Mouse (Mus musculus) hindbrain, embryonic 15.5 days (tissue): ENCODE measurements at regions not wholly inside any gene's neighbourhood (a gene's known extent, or its start where the extent isn't known, plus 50 kb on each side); places are given as distances from the start of the nearest gene placed in this dataset.

Source experiments
- ATAC-seq: fragments of 200-750 bp; cut with Nextera tagmentation; 2 replicates; pipeline ENCODE4 v1.8.0; 2017; ENCODE audit warnings: low read depth, moderate number of reproducible peaks, moderate TSS enrichment; ENCODE audit not compliant: low FRiP score
- H3K27ac ChIP-seq: fragments of 300-500 bp; sonication (generic); replicated peaks from 2 replicates; pipeline ENCODE4 v1.5.1; 2015; ENCODE audit warnings: mild to moderate bottlenecking, inconsistent platforms
- H3K27me3 ChIP-seq: fragments of 300-500 bp; sonication (generic); 2 replicates; pipeline ENCODE4 v1.6.1; 2015; ENCODE audit warnings: control low read depth, inconsistent platforms
- H3K36me3 ChIP-seq: fragments of 300-500 bp; sonication (generic); 2 replicates; pipeline ENCODE4 v1.6.1; 2015; ENCODE audit warnings: control low read depth, inconsistent platforms
- H3K4me1 ChIP-seq: fragments of 300-500 bp; sonication (generic); replicated peaks from 2 replicates; pipeline ENCODE4 v1.6.1; 2015; ENCODE audit warnings: control low read depth, inconsistent platforms
- H3K4me2 ChIP-seq: fragments of 300-500 bp; sonication (generic); 2 replicates; pipeline ENCODE4 v1.6.1; 2015; ENCODE audit warnings: moderate library complexity, mild to moderate bottlenecking, inconsistent platforms
- H3K4me3 ChIP-seq: fragments of 300-500 bp; sonication (generic); 2 replicates; pipeline ENCODE4 v1.5.1; 2015; ENCODE audit warnings: mild to moderate bottlenecking, inconsistent platforms
- H3K9ac ChIP-seq: fragments of 300-500 bp; sonication (generic); 2 replicates; pipeline ENCODE4 v1.6.1; 2015; ENCODE audit warnings: inconsistent platforms
- H3K9me3 ChIP-seq: fragments of 300-500 bp; sonication (generic); 2 replicates; pipeline ENCODE4 v1.6.1; 2016; ENCODE audit warnings: control low read depth, inconsistent platforms
- WGBS: fragments of 180-500 bp; shearing (Covaris S2); methylation state at CpG from one replicate; pipeline ENCODE4 v1.1.7; 2015; 5-methylcytosine and 5-hydroxymethylcytosine counted together

GRCm38 (mm10) chr10:92556526-92557422, 165.4 kb downstream of the Nedd1 start:
- 7% methylated on average over 8 of the region's 8 CpGs for WGBS
- Histone ChIP-seq H3K4me1 (peaks cover 19% of the 10 kb centered on the region), H3K4me2 (peak overlapping the region; percentile 42), H3K9ac (no peak overlapping the region), H3K9me3 (no peaks in the 10 kb centered on the region), H3K27ac (peak overlapping the region; percentile 40), H3K36me3 (no peaks in the 10 kb centered on the region), H3K27me3 (no peaks in the 10 kb centered on the region), H3K4me3 (no peak overlapping the region)
- peak; percentile 45; the same call in 1 of the 2 replicates for ATAC-seq

- no peaks in the 10 kb centered on the region for H3K27me3 ChIP-seq
- H3K4me3 ChIP-seq, result no peak overlapping the region
- H3K4me2 ChIP-seq, result peak overlapping the region; percentile 42
- H3K36me3 ChIP-seq, result no peaks in the 10 kb centered on the region
- ATAC-seq, result no peak
- peak overlapping the region; percentile 19 for H3K27ac ChIP-seq
- 14% methylated on average over 13 of the region's 13 CpGs for WGBS
- no peaks in the 10 kb centered on the region for H3K9me3 ChIP-seq
- H3K4me1 ChIP-seq, result peaks cover 19% of the 10 kb centered on the region
- no peak overlapping the region for H3K9ac ChIP-seq
These were observed 166.3 kb downstream of the Nedd1 start for GRCm38 (mm10) chr10:92555727-92556525.

- ATAC-seq, result no peak
- Histone ChIP-seq H3K4me2 (no peak overlapping the region), H3K9ac (no peak overlapping the region), H3K4me3 (no peak overlapping the region), H3K27ac (no peak overlapping the region), H3K9me3 (no peaks in the 10 kb centered on the region), H3K27me3 (no peaks in the 10 kb centered on the region), H3K4me1 (peaks cover 19% of the 10 kb centered on the region), H3K36me3 (no peaks in the 10 kb centered on the region)
- WGBS, result 67% methylated on average over 3 of the region's 3 CpGs
These were observed 168.3 kb downstream of the Nedd1 start for GRCm38 (mm10) chr10:92553966-92554365.

GRCm38 (mm10) chr10:92548875-92549586, 173.2 kb downstream of the Nedd1 start:
- H3K4me3 ChIP-seq, result no peak overlapping the region
- H3K27ac ChIP-seq, result no peak overlapping the region
- H3K9ac ChIP-seq, result no peak overlapping the region
- H3K36me3 ChIP-seq, result no peaks in the 10 kb centered on the region
- ATAC-seq, result no peak; the same call in 1 of the 2 replicates
- no peak overlapping the region for H3K4me2 ChIP-seq
- no peaks in the 10 kb centered on the region for H3K9me3 ChIP-seq
- 45% methylated on average over 4 of the region's 4 CpGs for WGBS
- H3K4me1 ChIP-seq, result no peaks in the 10 kb centered on the region
- no peaks in the 10 kb centered on the region for H3K27me3 ChIP-seq

GRCm38 (mm10) chr10:92538433-92538832, 183.8 kb downstream of the Nedd1 start:
- Histone ChIP-seq H3K27ac (no peak overlapping the region), H3K27me3 (no peaks in the 10 kb centered on the region), H3K36me3 (no peaks in the 10 kb centered on the region), H3K4me3 (no peak overlapping the region), H3K4me1 (no peaks in the 10 kb centered on the region; the same call in 1 of the 2 replicates), H3K4me2 (no peak overlapping the region), H3K9ac (no peak overlapping the region), H3K9me3 (no peaks in the 10 kb centered on the region)
- 76% methylated on average over 4 of the region's 4 CpGs for WGBS
- ATAC-seq, result no peak

- Histone ChIP-seq H3K4me2 (no peak overlapping the region), H3K27ac (no peak overlapping the region), H3K9me3 (no peaks in the 10 kb centered on the region), H3K27me3 (no peaks in the 10 kb centered on the region), H3K4me3 (no peak overlapping the region), H3K9ac (no peak overlapping the region), H3K36me3 (no peaks in the 10 kb centered on the region), H3K4me1 (0 out of 2 replicates have a peak, but pooled peaks cover 6% of the 10 kb centered on the region)
- ATAC-seq, result no peak
- 62% methylated on average over 5 of the region's 5 CpGs for WGBS
These were observed 205.3 kb downstream of the Nedd1 start for GRCm38 (mm10) chr10:92516886-92517285.

GRCm38 (mm10) chr10:92511769-92512168, 210.5 kb downstream of the Nedd1 start:
- H3K4me3 ChIP-seq, result no peak overlapping the region
- H3K9ac ChIP-seq, result no peak overlapping the region
- no peak for ATAC-seq
- H3K4me2 ChIP-seq, result no peak overlapping the region
- no peak overlapping the region for H3K27ac ChIP-seq
- WGBS, result 77% methylated on average over 7 of the region's 7 CpGs
- H3K27me3 ChIP-seq, result no peaks in the 10 kb centered on the region
- H3K36me3 ChIP-seq, result no peaks in the 10 kb centered on the region
- no peaks in the 10 kb centered on the region for H3K4me1 ChIP-seq
- no peaks in the 10 kb centered on the region for H3K9me3 ChIP-seq

- Histone ChIP-seq H3K27ac (no peak overlapping the region), H3K4me1 (no peaks in the 10 kb centered on the region), H3K36me3 (no peaks in the 10 kb centered on the region), H3K4me2 (no peak overlapping the region), H3K4me3 (no peak overlapping the region), H3K9ac (no peak overlapping the region), H3K27me3 (no peaks in the 10 kb centered on the region), H3K9me3 (no peaks in the 10 kb centered on the region)
- no peak for ATAC-seq
- WGBS, result 90% methylated on average over 2 of the region's 2 CpGs
These were observed 211.5 kb downstream of the Nedd1 start for GRCm38 (mm10) chr10:92510677-92511076.

- Histone ChIP-seq H3K4me2 (no peak overlapping the region), H3K27me3 (no peaks in the 10 kb centered on the region), H3K27ac (no peak overlapping the region), H3K4me1 (no peaks in the 10 kb centered on the region), H3K9ac (no peak overlapping the region), H3K4me3 (no peak overlapping the region), H3K9me3 (no peaks in the 10 kb centered on the region), H3K36me3 (no peaks in the 10 kb centered on the region)
- ATAC-seq, result no peak
- 91% methylated on average over 1 of the region's 1 CpGs for WGBS
These were observed 217.9 kb downstream of the Nedd1 start for GRCm38 (mm10) chr10:92504271-92504670.

GRCm38 (mm10) chr10:92483592-92483991, 238.6 kb downstream of the Nedd1 start:
- H3K27ac ChIP-seq, result no peak overlapping the region
- no peaks in the 10 kb centered on the region for H3K27me3 ChIP-seq
- no peak overlapping the region for H3K4me2 ChIP-seq
- WGBS, result 77% methylated on average over 1 of the region's 1 CpGs
- ATAC-seq, result no peak
- no peak overlapping the region for H3K4me3 ChIP-seq
- H3K4me1 ChIP-seq, result no peaks in the 10 kb centered on the region
- no peaks in the 10 kb centered on the region for H3K36me3 ChIP-seq
- 0 out of 2 replicates have a peak, but pooled peaks cover 8% of the 10 kb centered on the region for H3K9me3 ChIP-seq
- H3K9ac ChIP-seq, result no peak overlapping the region

- Histone ChIP-seq H3K4me1 (no peaks in the 10 kb centered on the region), H3K27me3 (no peaks in the 10 kb centered on the region), H3K9me3 (no peaks in the 10 kb centered on the region), H3K27ac (no peak overlapping the region), H3K4me2 (no peak overlapping the region), H3K4me3 (no peak overlapping the region), H3K36me3 (no peaks in the 10 kb centered on the region), H3K9ac (no peak overlapping the region)
- ATAC-seq, result no peak
- 48% methylated on average over 3 of the region's 3 CpGs for WGBS
These were observed 248.9 kb downstream of the Nedd1 start for GRCm38 (mm10) chr10:92473282-92473681.

- no peaks in the 10 kb centered on the region for H3K9me3 ChIP-seq
- H3K27ac ChIP-seq, result no peak overlapping the region
- no peak for ATAC-seq
- H3K36me3 ChIP-seq, result no peaks in the 10 kb centered on the region
- no peaks in the 10 kb centered on the region for H3K4me1 ChIP-seq
- WGBS, result 95% methylated on average over 1 of the region's 1 CpGs
- H3K4me2 ChIP-seq, result no peak overlapping the region
- H3K4me3 ChIP-seq, result no peak overlapping the region
- no peaks in the 10 kb centered on the region for H3K27me3 ChIP-seq
- H3K9ac ChIP-seq, result no peak overlapping the region
These were observed 251.1 kb downstream of the Nedd1 start for GRCm38 (mm10) chr10:92471111-92471510.
